Mouse (Mus musculus) hindbrain, embryonic 15.5 days (tissue): Measurements from ENCODE around the gene Rora. TPM values are rescaled to one million over a fixed set of nuclear protein-coding genes. Genes with fewer than 3 reads are reported as not detected.

ENCODE experiments used
- ATAC-seq: fragments of 200-750 bp; cut with Nextera tagmentation; 2 replicates; pipeline ENCODE4 v1.8.0; 2017; ENCODE audit warnings: low read depth, moderate number of reproducible peaks, moderate TSS enrichment; ENCODE audit not compliant: low FRiP score
- H3K27ac ChIP-seq: fragments of 300-500 bp; sonication (generic); replicated peaks from 2 replicates; pipeline ENCODE4 v1.5.1; 2015; ENCODE audit warnings: mild to moderate bottlenecking, inconsistent platforms
- H3K27me3 ChIP-seq: fragments of 300-500 bp; sonication (generic); 2 replicates; pipeline ENCODE4 v1.6.1; 2015; ENCODE audit warnings: control low read depth, inconsistent platforms
- H3K36me3 ChIP-seq: fragments of 300-500 bp; sonication (generic); 2 replicates; pipeline ENCODE4 v1.6.1; 2015; ENCODE audit warnings: control low read depth, inconsistent platforms
- H3K4me1 ChIP-seq: fragments of 300-500 bp; sonication (generic); replicated peaks from 2 replicates; pipeline ENCODE4 v1.6.1; 2015; ENCODE audit warnings: control low read depth, inconsistent platforms
- H3K4me2 ChIP-seq: fragments of 300-500 bp; sonication (generic); 2 replicates; pipeline ENCODE4 v1.6.1; 2015; ENCODE audit warnings: moderate library complexity, mild to moderate bottlenecking, inconsistent platforms
- H3K4me3 ChIP-seq: fragments of 300-500 bp; sonication (generic); 2 replicates; pipeline ENCODE4 v1.5.1; 2015; ENCODE audit warnings: mild to moderate bottlenecking, inconsistent platforms
- H3K9ac ChIP-seq: fragments of 300-500 bp; sonication (generic); 2 replicates; pipeline ENCODE4 v1.6.1; 2015; ENCODE audit warnings: inconsistent platforms
- H3K9me3 ChIP-seq: fragments of 300-500 bp; sonication (generic); 2 replicates; pipeline ENCODE4 v1.6.1; 2016; ENCODE audit warnings: control low read depth, inconsistent platforms
- WGBS: fragments of 180-500 bp; shearing (Covaris S2); methylation state at CpG from one replicate; pipeline ENCODE4 v1.1.7; 2015; 5-methylcytosine and 5-hydroxymethylcytosine counted together
- polyA plus RNA-seq: library from polyadenylated mRNA; unstranded; fragments of >200 nt; fragmentation: Nextera tagmentation; extraction: Ambion mirVana; gene quantifications from 2 replicates; pipeline ENCODE4 v1.2.1, GENCODE M21; 2015

The Rora gene
- polyA plus RNA-seq, 1 experiment from 2014 or later = 48.5 TPM

GRCm38 (mm10) chr9:69242538-69242937, 589.0 kb downstream of the Rora start:
- 57% methylated on average over 6 of the region's 6 CpGs for WGBS
- Histone ChIP-seq H3K4me3 (no peak overlapping the region), H3K9ac (no peak overlapping the region), H3K4me1 (peaks cover 7% of the 10 kb centered on the region), H3K4me2 (no peak overlapping the region), H3K27me3 (no peaks in the 10 kb centered on the region), H3K9me3 (no peaks in the 10 kb centered on the region), H3K36me3 (no peaks in the 10 kb centered on the region), H3K27ac (no peak overlapping the region)
- no peak for ATAC-seq

GRCm38 (mm10) chr9:69243626-69244025, 590.0 kb downstream of the Rora start:
- Histone ChIP-seq H3K9me3 (no peaks in the 10 kb centered on the region), H3K9ac (no peak overlapping the region), H3K27ac (no peak overlapping the region), H3K4me2 (no peak overlapping the region), H3K4me1 (peaks cover 7% of the 10 kb centered on the region), H3K27me3 (no peaks in the 10 kb centered on the region), H3K36me3 (no peaks in the 10 kb centered on the region), H3K4me3 (no peak overlapping the region)
- no peak for ATAC-seq
- 35% methylated on average over 6 of the region's 6 CpGs for WGBS

DNA sequence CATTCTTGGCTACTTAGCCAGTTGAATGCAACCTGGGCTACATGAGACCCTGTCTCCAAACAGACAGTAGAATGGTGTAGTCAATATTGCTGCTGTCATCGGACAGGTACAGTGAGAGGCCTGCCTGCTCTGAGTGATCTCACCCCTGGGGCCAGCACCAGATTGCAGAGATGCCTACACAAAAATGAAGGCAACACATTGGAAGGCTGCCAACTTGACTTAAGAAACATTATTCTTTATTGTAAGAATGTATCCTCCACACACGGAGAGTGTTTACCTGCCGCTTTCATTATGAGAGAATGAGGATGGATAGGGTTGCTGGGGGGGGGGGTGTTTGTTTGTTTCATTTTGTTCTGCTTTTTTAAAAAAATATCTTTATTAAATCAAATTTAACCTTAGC, 592.6 kb downstream of the Rora start:
- Histone ChIP-seq H3K4me1 (peaks cover 7% of the 10 kb centered on the region), H3K4me2 (no peak overlapping the region), H3K36me3 (no peaks in the 10 kb centered on the region), H3K27me3 (no peaks in the 10 kb centered on the region), H3K9me3 (no peaks in the 10 kb centered on the region), H3K4me3 (no peak overlapping the region), H3K9ac (no peak overlapping the region), H3K27ac (no peak overlapping the region)
- no peak for ATAC-seq
- 58% methylated on average over 3 of the region's 3 CpGs for WGBS

DNA sequence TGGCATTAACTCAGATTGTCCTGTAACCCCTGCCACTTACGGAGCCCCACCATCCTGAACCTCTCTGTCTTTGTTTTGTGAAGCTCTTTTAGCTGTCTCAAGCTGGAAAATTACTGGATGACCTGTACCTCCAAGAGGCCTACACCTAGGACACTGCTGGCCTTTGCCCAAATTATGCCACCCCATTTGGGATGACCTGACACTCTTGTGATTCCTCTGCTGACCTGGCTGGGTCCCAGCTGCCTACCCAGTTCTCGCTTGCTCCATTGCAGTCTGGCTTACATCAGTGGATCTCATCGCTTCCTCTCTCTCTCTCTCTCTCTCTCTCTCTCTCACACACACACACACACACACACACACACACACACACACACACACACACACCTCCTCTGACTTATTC, 596.0 kb downstream of the Rora start:
- H3K4me3 ChIP-seq = no peak overlapping the region
- H3K27ac ChIP-seq = no peak overlapping the region
- no peak overlapping the region for H3K9ac ChIP-seq
- H3K4me1 ChIP-seq = no peaks in the 10 kb centered on the region; the same call in 1 of the 2 replicates
- no peak overlapping the region for H3K4me2 ChIP-seq
- WGBS = 93% methylated on average over 3 of the region's 3 CpGs
- ATAC-seq = no peak
- H3K9me3 ChIP-seq = no peaks in the 10 kb centered on the region
- no peaks in the 10 kb centered on the region for H3K27me3 ChIP-seq
- no peaks in the 10 kb centered on the region for H3K36me3 ChIP-seq

DNA sequence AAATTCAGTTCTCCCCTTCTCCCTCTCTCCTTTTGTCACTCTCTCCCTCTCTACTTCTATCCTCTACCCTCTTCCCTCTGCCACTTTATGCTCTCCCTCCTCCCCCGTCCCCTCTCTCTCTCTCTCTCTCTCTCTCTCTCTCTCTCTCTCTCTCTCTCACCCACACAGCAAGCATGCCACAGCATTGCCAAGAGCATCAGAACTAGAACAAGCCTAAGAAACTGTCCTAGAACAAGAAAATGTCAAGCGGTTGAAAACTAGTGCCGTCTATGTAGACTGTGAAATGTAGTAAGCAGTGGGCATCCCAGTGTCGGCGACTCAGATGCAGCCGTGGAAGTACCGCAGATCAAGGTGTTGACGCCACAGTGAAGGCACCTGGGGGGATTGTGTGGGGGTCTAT, 596.7 kb downstream of the Rora start:
- ATAC-seq = no peak

DNA sequence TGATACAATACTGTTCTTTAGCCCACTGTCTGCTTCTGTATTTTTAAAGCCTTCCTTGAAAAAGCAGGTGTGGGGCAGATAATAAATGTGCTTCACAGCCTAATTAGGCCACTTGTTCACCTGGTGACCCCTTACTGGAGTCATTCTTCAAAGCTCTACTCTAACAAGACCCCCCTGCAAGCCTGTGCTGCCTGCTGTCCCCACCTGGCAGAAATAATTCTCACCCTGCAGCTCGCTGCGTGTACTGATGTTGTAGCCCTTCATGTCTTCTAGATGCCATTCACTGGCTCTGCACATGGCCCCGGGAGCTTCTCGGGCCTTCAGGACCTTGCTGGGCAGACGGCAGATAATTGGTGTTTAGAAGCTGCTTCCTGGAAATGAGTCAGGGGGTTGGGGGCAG, 604.9 kb downstream of the Rora start:
- Histone ChIP-seq H3K9ac (no peak overlapping the region), H3K9me3 (no peaks in the 10 kb centered on the region), H3K36me3 (no peaks in the 10 kb centered on the region), H3K4me3 (no peak overlapping the region), H3K27me3 (no peaks in the 10 kb centered on the region), H3K4me2 (no peak overlapping the region), H3K4me1 (peaks cover 7% of the 10 kb centered on the region; the same call in 1 of the 2 replicates), H3K27ac (no peak overlapping the region)
- WGBS = 54% methylated on average over 5 of the region's 5 CpGs
- ATAC-seq = no peak

More for the DNA sequence above, 596.7 kb downstream of the Rora start:
- no peaks in the 10 kb centered on the region for H3K36me3 ChIP-seq
- no peak overlapping the region for H3K4me2 ChIP-seq
- H3K4me3 ChIP-seq = no peak overlapping the region
- H3K27ac ChIP-seq = no peak overlapping the region
- H3K9ac ChIP-seq = no peak overlapping the region
- no peaks in the 10 kb centered on the region; the same call in 1 of the 2 replicates for H3K4me1 ChIP-seq
- H3K27me3 ChIP-seq = no peaks in the 10 kb centered on the region
- H3K9me3 ChIP-seq = no peaks in the 10 kb centered on the region
- WGBS = 97% methylated on average over 7 of the region's 8 CpGs

DNA sequence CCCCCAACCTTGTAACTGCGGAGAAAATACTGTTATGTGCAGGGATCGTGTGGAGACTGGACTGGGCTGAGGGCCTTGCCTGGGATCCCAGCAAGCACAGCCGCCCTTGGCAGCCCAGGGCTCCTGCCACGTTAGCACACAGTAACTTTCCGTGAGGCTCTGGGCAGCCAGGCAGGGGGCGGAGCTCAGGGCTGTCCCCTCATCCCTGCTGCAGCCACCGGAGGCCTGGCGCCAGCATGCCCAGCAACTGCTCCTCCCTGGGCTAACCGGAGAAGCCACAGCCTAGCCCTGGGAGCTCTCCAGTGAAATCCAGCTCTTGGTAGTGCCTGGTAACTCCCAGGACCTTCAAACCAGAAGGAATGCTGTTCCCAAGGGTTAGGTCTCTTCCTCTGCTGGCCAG, 605.8 kb downstream of the Rora start:
- Histone ChIP-seq H3K9ac (no peak overlapping the region), H3K36me3 (no peaks in the 10 kb centered on the region), H3K4me3 (no peak overlapping the region), H3K27me3 (no peaks in the 10 kb centered on the region), H3K4me1 (peaks cover 7% of the 10 kb centered on the region; the same call in 1 of the 2 replicates), H3K4me2 (no peak overlapping the region; the same call in 1 of the 2 replicates), H3K27ac (no peak overlapping the region), H3K9me3 (no peaks in the 10 kb centered on the region)
- peak; percentile 74 for ATAC-seq
- 12% methylated on average over 9 of the region's 9 CpGs for WGBS

GRCm38 (mm10) chr9:69265151-69265550, 611.6 kb downstream of the Rora start:
- Histone ChIP-seq H3K27me3 (no peaks in the 10 kb centered on the region), H3K36me3 (no peaks in the 10 kb centered on the region), H3K9me3 (no peaks in the 10 kb centered on the region), H3K4me2 (no peak overlapping the region), H3K4me3 (no peak overlapping the region), H3K27ac (no peak overlapping the region), H3K4me1 (no peaks in the 10 kb centered on the region), H3K9ac (no peak overlapping the region)
- ATAC-seq = no peak
- WGBS = 84% methylated on average over 7 of the region's 7 CpGs

DNA sequence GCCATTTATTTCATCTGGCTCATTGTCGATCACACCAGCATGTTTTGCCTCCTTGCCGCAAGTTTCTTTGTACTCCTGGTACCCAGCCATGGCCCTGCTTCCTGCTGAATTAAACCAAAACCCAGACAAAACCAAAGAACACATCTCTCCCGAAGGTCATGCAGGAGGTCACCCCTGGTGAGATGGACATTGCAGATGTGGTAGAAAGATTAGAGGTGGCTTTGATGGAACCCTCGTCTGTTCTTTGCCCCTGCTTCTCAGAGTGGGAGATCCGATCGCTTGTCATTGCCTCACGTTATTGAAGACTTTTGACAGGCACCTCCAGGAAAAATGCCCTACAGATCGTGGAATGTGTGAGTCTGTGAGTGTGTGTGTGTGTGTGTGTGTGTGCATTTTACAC, 616.8 kb downstream of the Rora start:
- Histone ChIP-seq H3K4me2 (no peak overlapping the region), H3K4me1 (peaks cover 4% of the 10 kb centered on the region; the same call in 1 of the 2 replicates), H3K4me3 (no peak overlapping the region), H3K9me3 (no peaks in the 10 kb centered on the region), H3K27ac (no peak overlapping the region), H3K9ac (no peak overlapping the region), H3K36me3 (no peaks in the 10 kb centered on the region), H3K27me3 (no peaks in the 10 kb centered on the region)
- 42% methylated on average over 8 of the region's 8 CpGs for WGBS
- ATAC-seq = no peak

DNA sequence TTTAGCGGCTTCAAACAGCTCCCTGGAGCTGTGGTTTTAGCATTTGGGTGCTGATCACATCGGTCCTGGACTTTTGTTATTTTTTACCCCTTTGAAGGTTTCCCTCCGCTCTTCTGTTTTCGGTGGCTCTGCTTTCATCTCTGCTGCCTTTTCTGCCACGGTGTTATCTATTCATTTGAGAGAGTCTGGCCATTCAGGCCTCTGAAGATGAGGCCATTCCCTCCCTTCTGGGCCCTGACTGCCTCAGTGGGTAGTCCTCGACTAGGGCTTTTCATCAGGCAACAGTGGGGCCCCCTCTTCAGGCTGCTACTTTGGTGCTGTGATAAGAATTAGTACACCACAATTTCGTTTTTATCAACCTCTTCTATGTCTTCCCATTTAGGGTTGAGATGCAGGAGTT, 617.3 kb downstream of the Rora start:
- H3K9ac ChIP-seq = no peak overlapping the region
- no peaks in the 10 kb centered on the region for H3K9me3 ChIP-seq
- no peak overlapping the region for H3K4me3 ChIP-seq
- no peaks in the 10 kb centered on the region for H3K27me3 ChIP-seq
- no peak overlapping the region for H3K27ac ChIP-seq
- ATAC-seq = no peak
- no peaks in the 10 kb centered on the region for H3K36me3 ChIP-seq
- peaks cover 4% of the 10 kb centered on the region; the same call in 1 of the 2 replicates for H3K4me1 ChIP-seq
- H3K4me2 ChIP-seq = no peak overlapping the region
- WGBS = 24% methylated on average over 7 of the region's 7 CpGs

- peaks cover 4% of the 10 kb centered on the region; the same call in 1 of the 2 replicates for H3K4me1 ChIP-seq
- H3K36me3 ChIP-seq = no peaks in the 10 kb centered on the region
- ATAC-seq = no peak; the same call in 1 of the 2 replicates
- H3K9me3 ChIP-seq = no peaks in the 10 kb centered on the region
- WGBS = 41% methylated on average over 9 of the region's 9 CpGs
- no peak overlapping the region for H3K9ac ChIP-seq
- no peak overlapping the region for H3K4me3 ChIP-seq
- no peak overlapping the region for H3K4me2 ChIP-seq
- no peak overlapping the region for H3K27ac ChIP-seq
- no peaks in the 10 kb centered on the region for H3K27me3 ChIP-seq
Observed at GRCm38 (mm10) chr9:69272884-69273283, 619.3 kb downstream of the Rora start.

DNA sequence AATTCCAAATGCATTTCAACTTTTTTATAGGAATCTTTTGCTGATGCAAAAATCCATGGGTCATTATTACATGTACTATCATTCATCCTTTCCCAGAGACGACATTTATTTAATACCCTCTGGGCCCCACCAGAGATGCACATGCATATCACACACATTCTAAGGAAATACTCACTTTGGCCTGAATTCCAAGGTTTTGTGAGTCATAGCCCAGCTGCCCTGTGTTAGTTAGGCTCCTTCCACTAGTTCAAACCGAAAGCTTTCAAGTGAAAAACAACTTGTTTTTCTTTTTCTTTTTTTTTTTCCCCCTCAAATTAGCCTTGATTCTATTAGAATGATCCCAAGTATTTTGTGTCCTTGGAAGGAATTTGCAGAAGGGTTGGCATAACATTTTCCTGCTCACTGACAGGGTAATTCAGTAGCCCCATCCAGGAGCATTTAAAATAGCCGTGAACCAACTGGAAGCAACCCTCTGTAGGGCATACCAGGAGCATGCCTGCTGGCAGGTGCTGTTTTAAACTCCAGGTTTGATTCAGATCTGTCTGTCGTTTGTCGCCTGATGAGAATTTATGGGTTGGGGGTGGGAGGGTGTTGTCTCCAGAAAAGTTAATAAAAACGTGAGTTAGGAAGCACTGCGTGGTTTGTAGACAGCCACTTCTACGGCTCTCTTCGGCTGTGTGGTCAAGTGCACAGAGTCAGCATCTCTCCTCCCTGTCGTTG, 621.3 kb downstream of the Rora start:
- no peak for ATAC-seq
- WGBS = 72% methylated on average over 10 of the region's 10 CpGs
- Histone ChIP-seq H3K4me3 (no peak overlapping the region), H3K9ac (no peak overlapping the region), H3K4me1 (peaks cover 4% of the 10 kb centered on the region; the same call in 1 of the 2 replicates), H3K27me3 (no peaks in the 10 kb centered on the region), H3K27ac (no peak overlapping the region), H3K9me3 (no peaks in the 10 kb centered on the region), H3K36me3 (no peaks in the 10 kb centered on the region), H3K4me2 (no peak overlapping the region)

- no peak for ATAC-seq
- Histone ChIP-seq H3K9me3 (no peaks in the 10 kb centered on the region), H3K4me3 (no peak overlapping the region), H3K27me3 (no peaks in the 10 kb centered on the region), H3K36me3 (no peaks in the 10 kb centered on the region), H3K27ac (no peak overlapping the region), H3K9ac (no peak overlapping the region), H3K4me2 (no peak overlapping the region), H3K4me1 (peaks cover 4% of the 10 kb centered on the region; the same call in 1 of the 2 replicates)
- 49% methylated on average over 10 of the region's 10 CpGs for WGBS
Observed at GRCm38 (mm10) chr9:69277256-69277655, 623.7 kb downstream of the Rora start.
